Mouse (Mus musculus) ES-Bruce4 (cell line): Measurements from ENCODE around the gene Gm7361. TPM values are rescaled to one million over a fixed set of nuclear protein-coding genes. Genes with fewer than 3 reads are reported as not detected.

ENCODE experiments used
- H3K27ac ChIP-seq: 2 replicates; pipeline ENCODE4 v1.5.1; 2012; ENCODE audit warnings: low read length, inconsistent platforms; ENCODE audit not compliant: insufficient read depth
- H3K27me3 ChIP-seq: 2 replicates; pipeline ENCODE4 v1.6.1; 2012; ENCODE audit warnings: mild to moderate bottlenecking, low read length, inconsistent platforms; ENCODE audit not compliant: control insufficient read depth, poor library complexity, insufficient read depth, severe bottlenecking
- H3K36me3 ChIP-seq: 2 replicates; pipeline ENCODE4 v1.6.1; 2012; ENCODE audit warnings: inconsistent platforms, mild to moderate bottlenecking, low read length, moderate library complexity; ENCODE audit not compliant: control insufficient read depth, poor library complexity, insufficient read depth, severe bottlenecking
- H3K4me1 ChIP-seq: one replicate; pipeline ENCODE4 v1.8.1; 2011; ENCODE audit warnings: low read length; ENCODE audit not compliant: control insufficient read depth, insufficient read depth
- H3K4me3 ChIP-seq: 2 replicates; pipeline ENCODE4 v1.5.1; 2011; ENCODE audit warnings: low read depth, mild to moderate bottlenecking, low read length
- H3K9ac ChIP-seq: 2 replicates; pipeline ENCODE4 v1.6.1; 2012; ENCODE audit warnings: low read depth, mild to moderate bottlenecking, inconsistent platforms; ENCODE audit not compliant: poor library complexity, severe bottlenecking
- H3K9me3 ChIP-seq: replicated peaks from 2 replicates; pipeline ENCODE4 v1.6.1; 2012; ENCODE audit warnings: mild to moderate bottlenecking, low read length, inconsistent platforms; ENCODE audit not compliant: control insufficient read depth, poor library complexity, insufficient read depth, severe bottlenecking
- CTCF ChIP-seq: IDR thresholded peaks from one replicate; pipeline ENCODE4 v1.8.1; 2011; ENCODE audit warnings: low read depth, low read length
- EP300 ChIP-seq: IDR thresholded peaks from 2 replicates; pipeline ENCODE4 v1.6.1; 2011; ENCODE audit warnings: low read depth, low read length; ENCODE audit not compliant: insufficient read depth
- POLR2A ChIP-seq: IDR thresholded peaks from one replicate; pipeline ENCODE4 v1.8.1; 2011; ENCODE audit warnings: low read length; ENCODE audit not compliant: insufficient read depth
- polyA plus RNA-seq: library from polyadenylated mRNA; stranded (reverse); fragments of >200 nt; gene quantifications from 2 replicates; pipeline ENCODE4 v1.2.4, GENCODE M21; 2011; ENCODE audit warnings: low read depth; ENCODE audit not compliant: missing spikeins, insufficient read depth, insufficient read length

Gm7361 gene
- polyA plus RNA-seq, 1 experiment, result not detected

DNA sequence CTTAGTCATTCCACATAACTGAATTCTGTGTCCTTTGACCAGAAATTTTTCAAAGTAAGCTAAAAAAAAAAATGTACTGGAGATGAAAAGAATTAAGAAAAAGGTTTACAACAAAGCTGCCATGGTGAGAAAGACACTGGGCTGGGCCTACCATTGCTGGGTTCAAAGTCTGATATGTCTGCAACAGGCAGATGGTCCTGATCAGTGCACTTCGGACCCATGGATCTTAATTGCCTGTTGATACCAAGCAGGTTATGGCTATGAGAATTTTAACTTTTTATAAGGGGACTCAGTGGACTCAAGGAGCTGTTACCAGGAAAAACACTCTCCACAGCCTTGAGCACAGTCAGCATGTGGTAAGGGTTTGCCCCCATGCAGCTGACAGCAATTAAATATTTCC lies 25.9 kb downstream of the Gm7361 start:
- Histone ChIP-seq H3K4me1 (no peaks in the 10 kb centered on the region), H3K36me3 (no peaks in the 10 kb centered on the region), H3K9me3 (peaks cover 5% of the 10 kb centered on the region; the same call in 1 of the 2 replicates), H3K9ac (no peak overlapping the region), H3K27me3 (no peaks in the 10 kb centered on the region), H3K4me3 (no peak overlapping the region), H3K27ac (no peak overlapping the region)
- TF ChIP-seq CTCF (no peak), EP300 (no peak), POLR2A (no peak)

DNA sequence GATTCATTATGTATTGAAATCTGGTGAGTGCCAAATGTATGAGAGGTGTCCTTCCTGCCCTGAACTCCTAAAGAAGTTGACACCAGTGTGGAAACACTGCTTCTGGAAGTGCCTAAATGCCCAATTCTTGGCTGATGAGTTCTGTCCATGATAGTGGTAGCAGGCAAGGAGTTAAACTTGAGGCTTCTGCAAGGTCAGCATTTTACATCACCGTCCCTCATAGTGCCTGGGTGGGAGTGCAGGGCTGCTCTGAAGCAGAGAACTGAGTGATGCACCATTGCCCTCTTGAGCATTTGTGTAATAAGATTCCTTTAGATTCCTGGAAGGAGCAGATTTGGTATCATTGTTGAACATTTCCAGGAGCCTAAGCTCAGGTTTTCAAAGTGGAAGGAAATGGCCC lies 34.1 kb downstream of the Gm7361 start:
- H3K27me3 ChIP-seq, result no peaks in the 10 kb centered on the region
- no peak overlapping the region for H3K27ac ChIP-seq
- H3K9ac ChIP-seq, result no peak overlapping the region
- H3K4me1 ChIP-seq, result no peaks in the 10 kb centered on the region
- no peak for TF ChIP-seq EP300
- no peak for TF ChIP-seq CTCF
- TF ChIP-seq POLR2A, result no peak
- no peaks in the 10 kb centered on the region for H3K9me3 ChIP-seq
- H3K4me3 ChIP-seq, result no peak overlapping the region
- no peaks in the 10 kb centered on the region for H3K36me3 ChIP-seq

DNA sequence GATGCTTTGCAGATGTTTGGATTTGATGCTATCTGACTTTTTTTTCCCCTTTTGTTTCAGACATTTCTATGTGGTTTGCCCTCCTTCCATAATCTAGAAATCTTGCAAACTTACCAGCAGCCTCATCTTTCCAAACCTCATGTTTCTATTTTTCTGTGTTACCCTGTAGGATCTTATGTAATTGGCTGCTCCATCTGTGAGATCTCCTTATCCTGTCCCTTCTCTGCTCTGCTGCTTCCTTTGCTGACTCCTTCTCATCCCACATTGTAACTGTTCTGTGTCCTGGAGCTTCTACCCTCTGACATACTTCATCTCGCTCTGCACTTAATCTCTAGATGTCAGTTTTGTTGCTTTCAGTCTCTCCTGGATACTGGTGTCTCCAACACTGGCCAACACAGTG lies 35.8 kb downstream of the Gm7361 start:
- no peaks in the 10 kb centered on the region for H3K4me1 ChIP-seq
- no peaks in the 10 kb centered on the region for H3K9me3 ChIP-seq
- no peaks in the 10 kb centered on the region for H3K27me3 ChIP-seq
- no peak overlapping the region for H3K27ac ChIP-seq
- no peak overlapping the region for H3K4me3 ChIP-seq
- no peak overlapping the region for H3K9ac ChIP-seq
- H3K36me3 ChIP-seq, result no peaks in the 10 kb centered on the region
- TF ChIP-seq CTCF, result no peak
- TF ChIP-seq EP300, result no peak
- TF ChIP-seq POLR2A, result no peak

Other genes with a start within 250 kb of the Gm7361 start
- not detected in 2 replicates for gene Gm5862, start 234.8 kb upstream of the Gm7361 start, polyA plus RNA-seq
- not detected in 2 replicates for gene Speer4a, start 218.1 kb upstream of the Gm7361 start, polyA plus RNA-seq
- gene Gm7347, start 199.1 kb upstream of the Gm7361 start, polyA plus RNA-seq, result not detected in 2 replicates
- gene Gm10471, start 168.4 kb upstream of the Gm7361 start, polyA plus RNA-seq, result not detected in 2 replicates
- gene 5031410I06Rik, start 152.3 kb upstream of the Gm7361 start, polyA plus RNA-seq, result not detected in 2 replicates
- not detected in 2 replicates for gene Gm10220, start 136.3 kb upstream of the Gm7361 start, polyA plus RNA-seq